Mouse (Mus musculus): ENCODE results near the gene Ecsit. TPM values are rescaled to one million over a fixed set of nuclear protein-coding genes. Genes with fewer than 3 reads are reported as not detected.
A peak's percentile ranks its signal among the peaks of the same experiment; 100 is the strongest.

Gene Ecsit
- polyA plus RNA-seq, 1 experiment from 2014 or later = 31.5 TPM

- Histone ChIP-seq H3K27ac (ENCODE audit: low read depth, low read length) (no peak overlapping the region), H3K4me3 (ENCODE audit: low read depth, low read length) (no peak overlapping the region), H3K9me3 (ENCODE audit: control insufficient read depth, low read length) (no peaks in the 10 kb centered on the region), H3K9ac (ENCODE audit: low read length) (no peak overlapping the region), H3K4me1 (ENCODE audit: control insufficient read depth, insufficient read depth, low read length) (peaks cover 3% of the 10 kb centered on the region; the same call in 1 of the 2 replicates), H3K27me3 (ENCODE audit: control insufficient read depth, insufficient read depth, low read length) (no peaks in the 10 kb centered on the region), H3K4me2 (no peak overlapping the region), H3K36me3 (ENCODE audit: control insufficient read depth, insufficient read depth, low read length) (no peaks in the 10 kb centered on the region)
- ATAC-seq (ENCODE audit: low FRiP score) (no peak), DNase-seq (ENCODE audit: low spot score, missing footprints) (no peak)
These were observed 36.3 kb upstream of the Ecsit start for GRCm38 (mm10) chr9:22121545-22121944.

GRCm38 (mm10) chr9:22119543-22119942 lies 34.3 kb upstream of the Ecsit start:
- Histone ChIP-seq H3K9me3 (ENCODE audit: control insufficient read depth, low read length) (no peaks in the 10 kb centered on the region), H3K36me3 (ENCODE audit: control insufficient read depth, insufficient read depth, low read length) (no peaks in the 10 kb centered on the region), H3K27me3 (ENCODE audit: control insufficient read depth, insufficient read depth, low read length) (no peaks in the 10 kb centered on the region), H3K4me2 (no peak overlapping the region), H3K4me1 (ENCODE audit: control insufficient read depth, insufficient read depth, low read length) (peaks cover 9% of the 10 kb centered on the region), H3K4me3 (ENCODE audit: low read depth, low read length) (no peak overlapping the region), H3K9ac (ENCODE audit: low read length) (no peak overlapping the region), H3K27ac (ENCODE audit: low read depth, low read length) (no peak overlapping the region)
- ATAC-seq (ENCODE audit: low FRiP score) (no peak), DNase-seq (ENCODE audit: low spot score, missing footprints) (no peak)
- WGBS = 94% methylated on average over 4 of the region's 4 CpGs

- 52% methylated on average over 10 of the region's 10 CpGs for WGBS
- H3K27ac ChIP-seq (ENCODE audit: low read depth, low read length) = no peak overlapping the region
- ATAC-seq (ENCODE audit: low FRiP score) = no peak
- H3K4me2 ChIP-seq = peak overlapping the region; percentile 76
- no peak overlapping the region for H3K9ac ChIP-seq (ENCODE audit: low read length)
- H3K9me3 ChIP-seq (ENCODE audit: control insufficient read depth, low read length) = no peaks in the 10 kb centered on the region
- no peaks in the 10 kb centered on the region for H3K27me3 ChIP-seq (ENCODE audit: control insufficient read depth, insufficient read depth, low read length)
- DNase-seq (ENCODE audit: low spot score, missing footprints) = peak; percentile 87
- H3K4me1 ChIP-seq (ENCODE audit: control insufficient read depth, insufficient read depth, low read length) = peaks cover 9% of the 10 kb centered on the region
- H3K36me3 ChIP-seq (ENCODE audit: control insufficient read depth, insufficient read depth, low read length) = peaks cover 6% of the 10 kb centered on the region
- peak overlapping the region; percentile 84 for H3K4me3 ChIP-seq (ENCODE audit: low read depth, low read length)
These were observed 32.7 kb upstream of the Ecsit start for GRCm38 (mm10) chr9:22117754-22118456.

DNA sequence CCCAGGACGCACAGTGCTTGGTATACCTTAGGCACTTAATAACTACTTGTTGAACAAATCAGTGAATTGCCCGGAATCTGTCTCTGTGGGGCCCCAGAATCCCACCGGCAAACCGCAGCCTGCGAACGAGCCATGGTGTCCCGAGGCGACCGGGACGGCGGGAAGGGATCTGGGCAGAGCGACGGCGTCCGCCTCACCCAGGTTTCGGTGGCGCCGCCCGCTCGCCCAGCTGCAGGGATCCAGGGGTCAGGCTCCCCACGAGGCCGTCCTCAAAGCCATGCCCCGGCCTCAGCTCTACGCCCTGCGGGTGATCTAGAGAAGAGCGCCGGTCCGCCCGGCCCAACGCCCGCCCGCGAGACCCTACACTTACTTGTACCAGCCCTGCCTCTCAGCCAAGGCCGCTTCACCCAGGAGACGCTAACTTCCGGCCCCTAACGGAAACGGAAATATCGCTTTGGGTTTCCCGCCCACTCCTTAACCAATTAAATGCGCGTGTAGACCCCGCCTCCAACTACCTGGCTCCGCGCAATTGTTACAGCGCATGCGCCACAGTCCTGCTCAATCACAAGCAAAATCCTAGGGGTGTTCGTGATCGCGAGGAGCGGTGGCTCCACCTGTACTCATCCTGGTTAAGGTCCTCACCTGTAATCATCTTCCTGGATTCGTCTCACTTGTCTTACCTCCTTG lies 31.6 kb upstream of the Ecsit start, which contains the start of gene Elof1:
Gene Elof1, minus strand, starts transcription at position 433 of the 687 bp plus-strand sequence.
- Histone ChIP-seq H3K27ac (ENCODE audit: low read depth, low read length) (peak within 1 kb of the TSS; percentile 30; the same call in 1 of the 2 replicates), H3K27me3 (ENCODE audit: control insufficient read depth, insufficient read depth, low read length) (no peaks in the 10 kb centered on the region), H3K4me2 (peak within 1 kb of the TSS; percentile 76), H3K4me3 (ENCODE audit: low read depth, low read length) (peak within 1 kb of the TSS; percentile 84), H3K4me1 (ENCODE audit: control insufficient read depth, insufficient read depth, low read length) (peaks cover 9% of the 10 kb centered on the region), H3K36me3 (ENCODE audit: control insufficient read depth, insufficient read depth, low read length) (peaks cover 9% of the 10 kb centered on the region), H3K9me3 (ENCODE audit: control insufficient read depth, low read length) (no peaks in the 10 kb centered on the region), H3K9ac (ENCODE audit: low read length) (peak within 1 kb of the TSS; percentile 85)
- DNase-seq (ENCODE audit: low spot score, missing footprints) (peak; percentile 98), ATAC-seq (ENCODE audit: low FRiP score) (peak; percentile 95)
- under 1% methylated on average over 52 of the region's 52 CpGs for WGBS

DNA sequence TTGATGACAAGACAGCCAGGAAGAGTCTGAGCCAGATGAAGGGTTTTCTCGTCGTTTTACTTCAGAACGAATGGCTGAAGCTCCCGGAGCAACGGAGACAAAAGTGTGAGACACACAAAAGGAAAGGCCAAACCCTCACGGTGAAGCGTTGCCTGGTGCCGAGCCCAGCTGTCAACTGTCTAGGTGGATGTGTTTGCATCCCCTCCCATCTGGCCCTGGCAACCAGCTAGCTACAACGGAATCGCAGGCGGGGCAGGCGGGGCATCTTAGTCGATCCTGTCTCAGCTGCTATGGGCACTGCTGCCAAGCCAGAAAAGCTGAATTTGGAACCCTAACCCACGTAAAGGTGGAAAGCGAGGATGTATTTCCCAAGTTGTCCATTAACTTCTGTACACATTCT lies 30.8 kb upstream of the Ecsit start:
- peak; percentile 81 for DNase-seq (ENCODE audit: low spot score, missing footprints)
- Histone ChIP-seq H3K9me3 (ENCODE audit: control insufficient read depth, low read length) (no peaks in the 10 kb centered on the region), H3K4me3 (ENCODE audit: low read depth, low read length) (peak overlapping the region; percentile 84), H3K27me3 (ENCODE audit: control insufficient read depth, insufficient read depth, low read length) (no peaks in the 10 kb centered on the region), H3K9ac (ENCODE audit: low read length) (peak overlapping the region; percentile 85), H3K4me1 (ENCODE audit: control insufficient read depth, insufficient read depth, low read length) (peaks cover 9% of the 10 kb centered on the region), H3K4me2 (peak overlapping the region; percentile 76), H3K27ac (ENCODE audit: low read depth, low read length) (no peak overlapping the region), H3K36me3 (ENCODE audit: control insufficient read depth, insufficient read depth, low read length) (peaks cover 11% of the 10 kb centered on the region)
- WGBS = 26% methylated on average over 15 of the region's 15 CpGs
- ATAC-seq (ENCODE audit: low FRiP score) = no peak

DNA sequence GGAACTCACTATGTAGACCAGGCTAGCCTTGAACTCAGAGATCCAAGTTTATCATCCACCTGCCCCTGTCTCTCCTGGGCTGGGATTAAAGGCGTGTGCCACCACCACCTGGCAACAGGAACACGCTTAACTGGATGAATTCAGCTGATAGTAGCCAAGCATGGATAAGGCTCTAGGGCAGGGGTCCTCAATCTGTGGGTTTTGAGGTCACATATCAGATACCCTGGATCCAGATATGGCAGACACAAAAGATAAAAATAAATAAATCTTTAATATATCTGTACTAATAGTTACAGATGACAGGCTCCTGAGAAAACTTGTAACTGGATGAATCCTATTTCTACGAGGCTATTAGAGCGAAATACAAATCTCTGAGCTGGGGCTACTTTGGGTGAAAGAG lies 30.4 kb upstream of the Ecsit start:
- DNase-seq (ENCODE audit: low spot score, missing footprints) (no peak), ATAC-seq (ENCODE audit: low FRiP score) (no peak)
- Histone ChIP-seq H3K9me3 (ENCODE audit: control insufficient read depth, low read length) (no peaks in the 10 kb centered on the region), H3K4me2 (peak overlapping the region; percentile 76), H3K4me3 (ENCODE audit: low read depth, low read length) (peak overlapping the region; percentile 84), H3K4me1 (ENCODE audit: control insufficient read depth, insufficient read depth, low read length) (peaks cover 9% of the 10 kb centered on the region), H3K36me3 (ENCODE audit: control insufficient read depth, insufficient read depth, low read length) (peaks cover 11% of the 10 kb centered on the region), H3K27ac (ENCODE audit: low read depth, low read length) (no peak overlapping the region), H3K27me3 (ENCODE audit: control insufficient read depth, insufficient read depth, low read length) (no peaks in the 10 kb centered on the region), H3K9ac (ENCODE audit: low read length) (peak overlapping the region; percentile 85)
- WGBS = 90% methylated on average over 4 of the region's 4 CpGs

- Histone ChIP-seq H3K27me3 (ENCODE audit: control insufficient read depth, insufficient read depth, low read length) (no peaks in the 10 kb centered on the region), H3K36me3 (ENCODE audit: control insufficient read depth, insufficient read depth, low read length) (peaks cover 9% of the 10 kb centered on the region; the same call in 1 of the 2 replicates), H3K4me3 (ENCODE audit: low read depth, low read length) (no peak overlapping the region), H3K4me2 (no peak overlapping the region), H3K9ac (ENCODE audit: low read length) (no peak overlapping the region), H3K27ac (ENCODE audit: low read depth, low read length) (no peak overlapping the region), H3K9me3 (ENCODE audit: control insufficient read depth, low read length) (no peaks in the 10 kb centered on the region), H3K4me1 (ENCODE audit: control insufficient read depth, insufficient read depth, low read length) (no peaks in the 10 kb centered on the region)
- ATAC-seq (ENCODE audit: low FRiP score) = no peak
- 89% methylated on average over 9 of the region's 9 CpGs for WGBS
- DNase-seq (ENCODE audit: low spot score, missing footprints) = peak; percentile 26
These were observed 23.0 kb upstream of the Ecsit start for GRCm38 (mm10) chr9:22108194-22108593.

DNA sequence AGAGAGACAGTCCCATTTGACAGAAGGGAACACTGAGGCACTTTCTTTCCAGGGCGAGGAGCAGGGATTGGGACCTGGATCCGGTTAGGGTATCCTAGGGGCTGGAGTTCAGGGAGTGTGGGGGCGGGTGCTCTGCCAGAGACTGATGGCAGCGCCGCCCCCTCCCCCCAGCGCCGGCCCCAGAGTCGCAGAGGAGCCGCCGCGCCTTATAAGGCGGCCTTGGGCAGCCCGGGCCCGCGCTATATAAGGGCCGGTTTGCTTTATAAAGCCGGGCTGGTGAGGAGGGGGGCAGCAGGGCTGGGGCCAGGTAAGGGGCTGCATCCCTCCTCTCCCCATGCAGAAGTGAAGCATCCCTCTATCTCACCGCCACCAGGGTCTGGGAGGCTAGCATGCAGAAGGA lies 14.7 kb upstream of the Ecsit start:
- no peak overlapping the region for H3K4me3 ChIP-seq (ENCODE audit: low read depth, low read length)
- WGBS = 5% methylated on average over 18 of the region's 18 CpGs
- H3K9me3 ChIP-seq (ENCODE audit: control insufficient read depth, low read length) = no peaks in the 10 kb centered on the region
- peaks cover 21% of the 10 kb centered on the region for H3K27me3 ChIP-seq (ENCODE audit: control insufficient read depth, insufficient read depth, low read length)
- H3K27ac ChIP-seq (ENCODE audit: low read depth, low read length) = no peak overlapping the region
- no peak overlapping the region for H3K9ac ChIP-seq (ENCODE audit: low read length)
- no peak for DNase-seq (ENCODE audit: low spot score, missing footprints)
- H3K4me1 ChIP-seq (ENCODE audit: control insufficient read depth, insufficient read depth, low read length) = no peaks in the 10 kb centered on the region
- H3K4me2 ChIP-seq = no peak overlapping the region
- no peak for ATAC-seq (ENCODE audit: low FRiP score)
- H3K36me3 ChIP-seq (ENCODE audit: control insufficient read depth, insufficient read depth, low read length) = no peaks in the 10 kb centered on the region

DNA sequence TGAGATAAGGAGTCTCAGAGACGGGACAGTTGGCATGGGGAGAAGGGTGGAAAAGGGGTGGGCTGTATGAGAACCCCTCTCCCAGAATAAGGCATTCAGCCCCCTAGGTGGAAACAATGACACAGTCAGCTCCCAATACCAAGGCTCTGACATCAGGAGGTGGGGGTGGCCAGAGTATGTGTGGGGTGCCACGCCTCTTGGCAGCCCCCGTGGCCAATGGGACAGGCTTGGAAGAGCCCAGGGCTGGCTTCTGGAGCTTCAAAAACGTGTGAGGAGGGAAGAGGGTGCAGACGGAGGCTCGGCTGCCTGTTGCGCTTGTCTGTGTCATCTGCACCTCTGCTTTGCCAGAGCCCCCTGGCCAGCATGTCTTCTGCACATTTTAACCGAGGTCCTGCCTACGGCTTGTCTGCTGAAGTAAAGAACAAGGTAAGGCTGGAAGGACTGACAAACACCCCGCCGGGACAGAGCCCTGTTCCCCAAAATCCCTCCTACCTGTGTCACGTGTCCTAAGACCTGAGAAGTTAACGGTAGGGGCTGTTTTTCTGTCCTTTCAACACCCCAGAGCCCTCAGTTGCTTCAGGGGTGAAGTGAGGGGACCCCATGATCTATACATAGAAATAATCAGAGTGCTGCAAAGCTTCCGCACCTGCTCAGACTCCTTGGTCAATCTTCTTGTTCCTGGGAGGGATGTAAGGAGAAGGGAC lies 13.9 kb upstream of the Ecsit start, which contains the start of gene Cnn1:
Gene Cnn1, plus strand, starts transcription at position 224 of the 704 bp plus-strand sequence.
- no peaks in the 10 kb centered on the region for H3K36me3 ChIP-seq (ENCODE audit: control insufficient read depth, insufficient read depth, low read length)
- H3K9me3 ChIP-seq (ENCODE audit: control insufficient read depth, low read length) = no peaks in the 10 kb centered on the region
- DNase-seq (ENCODE audit: low spot score, missing footprints) = peak; percentile 57
- 11% methylated on average over 14 of the region's 14 CpGs for WGBS
- H3K27ac ChIP-seq (ENCODE audit: low read depth, low read length) = no peak within 1 kb of the TSS
- H3K9ac ChIP-seq (ENCODE audit: low read length) = no peak within 1 kb of the TSS
- H3K4me3 ChIP-seq (ENCODE audit: low read depth, low read length) = no peak within 1 kb of the TSS
- H3K4me2 ChIP-seq = no peak within 1 kb of the TSS
- no peak for ATAC-seq (ENCODE audit: low FRiP score)
- H3K4me1 ChIP-seq (ENCODE audit: control insufficient read depth, insufficient read depth, low read length) = no peaks in the 10 kb centered on the region
- peaks cover 21% of the 10 kb centered on the region for H3K27me3 ChIP-seq (ENCODE audit: control insufficient read depth, insufficient read depth, low read length)
